Mouse (Mus musculus) lung, embryonic 14.5 days (tissue): ENCODE results near the gene Maml3. TPM values are rescaled to one million over a fixed set of nuclear protein-coding genes. Genes with fewer than 3 reads are reported as not detected.

Source experiments
- ATAC-seq: fragments of 200-750 bp; cut with Nextera tagmentation; 2 replicates; pipeline ENCODE4 v1.8.0; 2017; ENCODE audit warnings: mild to moderate bottlenecking, moderate TSS enrichment, moderate library complexity; ENCODE audit not compliant: insufficient read depth
- DNase-seq: peaks from one replicate; pipeline ENCODE4 v3.0.0-alpha.2; 2015
- H3K27ac ChIP-seq: fragments of 300-500 bp; sonication (generic); 2 replicates; pipeline ENCODE4 v1.5.1; 2014; ENCODE audit warnings: low read depth, mild to moderate bottlenecking, moderate library complexity
- H3K27me3 ChIP-seq: fragments of 300-500 bp; sonication (generic); 2 replicates; pipeline ENCODE4 v1.6.1; 2014; ENCODE audit warnings: low read length, control low read depth; ENCODE audit not compliant: insufficient read depth
- H3K36me3 ChIP-seq: fragments of 300-500 bp; sonication (generic); 2 replicates; pipeline ENCODE4 v1.6.1; 2014; ENCODE audit warnings: control low read depth; ENCODE audit not compliant: insufficient read depth
- H3K4me1 ChIP-seq: fragments of 300-500 bp; sonication (generic); 2 replicates; pipeline ENCODE4 v1.6.1; 2014; ENCODE audit warnings: antibody characterized with exemption, control low read depth; ENCODE audit not compliant: insufficient read depth
- H3K4me2 ChIP-seq: fragments of 300-500 bp; sonication (generic); 2 replicates; pipeline ENCODE4 v1.6.1; 2014; ENCODE audit warnings: mild to moderate bottlenecking
- H3K4me3 ChIP-seq: fragments of 300-500 bp; sonication (generic); 2 replicates; pipeline ENCODE4 v1.5.1; 2014; ENCODE audit warnings: low read depth, low read length
- H3K9ac ChIP-seq: fragments of 300-500 bp; sonication (generic); 2 replicates; pipeline ENCODE4 v1.6.1; 2014
- H3K9me3 ChIP-seq: fragments of 300-500 bp; sonication (generic); 2 replicates; pipeline ENCODE4 v1.6.1; 2016; ENCODE audit warnings: low read depth, low read length, control low read depth
- CTCF ChIP-seq: IDR thresholded peaks from 2 replicates; pipeline ENCODE4 v1.5.1; 2016; ENCODE audit warnings: antibody characterized with exemption, low read depth
- WGBS: fragments of 180-500 bp; shearing (Covaris S2); extraction: QIAGEN DNeasy Blood & Tissue Kit; methylation state at CpG from one replicate; pipeline ENCODE4 v1.1.7; 2014; 5-methylcytosine and 5-hydroxymethylcytosine counted together
- polyA plus RNA-seq: library from polyadenylated mRNA; unstranded; fragments of >200 nt; fragmentation: Nextera tagmentation; extraction: Ambion mirVana; gene quantifications from 2 replicates; pipeline ENCODE4 v1.2.1, GENCODE M21; 2014

The Maml3 gene
- polyA plus RNA-seq, 1 experiment from 2014 or later = 9.1 TPM

- Histone ChIP-seq H3K9ac (no peak overlapping the region), H3K27ac (peak overlapping the region; percentile 48), H3K4me3 (no peak overlapping the region), H3K36me3 (no peaks in the 10 kb centered on the region), H3K27me3 (no peaks in the 10 kb centered on the region), H3K4me1 (peaks cover 15% of the 10 kb centered on the region), H3K9me3 (no peaks in the 10 kb centered on the region), H3K4me2 (no peak overlapping the region)
- ATAC-seq = peak; percentile 52; the same call in 1 of the 2 replicates
- peak; percentile 79 for DNase-seq
- no peak for TF ChIP-seq CTCF
- WGBS = 51% methylated on average over 3 of the region's 3 CpGs
Observed at GRCm38 (mm10) chr3:51719373-51719772, 385.5 kb downstream of the Maml3 start.

- no peak for TF ChIP-seq CTCF
- no peak for DNase-seq
- no peaks in the 10 kb centered on the region for H3K9me3 ChIP-seq
- H3K4me3 ChIP-seq = no peak overlapping the region
- H3K27me3 ChIP-seq = no peaks in the 10 kb centered on the region
- H3K36me3 ChIP-seq = no peaks in the 10 kb centered on the region
- peaks cover 23% of the 10 kb centered on the region for H3K4me1 ChIP-seq
- no peak overlapping the region for H3K9ac ChIP-seq
- H3K27ac ChIP-seq = no peak overlapping the region
- 61% methylated on average over 4 of the region's 4 CpGs for WGBS
- no peak overlapping the region for H3K4me2 ChIP-seq
- no peak for ATAC-seq
Observed at GRCm38 (mm10) chr3:51717909-51718308, 387.0 kb downstream of the Maml3 start.

- TF ChIP-seq CTCF = no peak
- no peaks in the 10 kb centered on the region for H3K9me3 ChIP-seq
- ATAC-seq = no peak
- H3K4me1 ChIP-seq = peaks cover 26% of the 10 kb centered on the region
- no peak overlapping the region for H3K4me2 ChIP-seq
- no peaks in the 10 kb centered on the region for H3K36me3 ChIP-seq
- H3K9ac ChIP-seq = no peak overlapping the region
- WGBS = 48% methylated on average over 3 of the region's 3 CpGs
- no peak overlapping the region for H3K27ac ChIP-seq
- DNase-seq = no peak
- H3K4me3 ChIP-seq = no peak overlapping the region
- no peaks in the 10 kb centered on the region for H3K27me3 ChIP-seq
Observed at GRCm38 (mm10) chr3:51717455-51717854, 387.4 kb downstream of the Maml3 start.

GRCm38 (mm10) chr3:51714469-51714868 lies 390.4 kb downstream of the Maml3 start:
- no peak overlapping the region for H3K4me2 ChIP-seq
- H3K27me3 ChIP-seq = no peaks in the 10 kb centered on the region
- no peak for ATAC-seq
- DNase-seq = no peak
- WGBS = 79% methylated on average over 5 of the region's 5 CpGs
- peaks cover 32% of the 10 kb centered on the region for H3K4me1 ChIP-seq
- no peak overlapping the region for H3K27ac ChIP-seq
- no peaks in the 10 kb centered on the region for H3K36me3 ChIP-seq
- no peaks in the 10 kb centered on the region for H3K9me3 ChIP-seq
- no peak for TF ChIP-seq CTCF
- no peak overlapping the region for H3K4me3 ChIP-seq
- H3K9ac ChIP-seq = no peak overlapping the region

GRCm38 (mm10) chr3:51713233-51713632 lies 391.6 kb downstream of the Maml3 start:
- H3K9ac ChIP-seq = no peak overlapping the region
- no peaks in the 10 kb centered on the region for H3K9me3 ChIP-seq
- H3K27ac ChIP-seq = peak overlapping the region; percentile 80
- H3K4me2 ChIP-seq = peak overlapping the region; percentile 11
- DNase-seq (peak; percentile 76), ATAC-seq (no peak)
- H3K4me1 ChIP-seq = peaks cover 38% of the 10 kb centered on the region
- no peaks in the 10 kb centered on the region for H3K36me3 ChIP-seq
- no peaks in the 10 kb centered on the region for H3K27me3 ChIP-seq
- H3K4me3 ChIP-seq = no peak overlapping the region
- WGBS = 10% methylated on average over 8 of the region's 8 CpGs
- TF ChIP-seq CTCF = no peak

GRCm38 (mm10) chr3:51712382-51712781 lies 392.5 kb downstream of the Maml3 start:
- no peaks in the 10 kb centered on the region for H3K36me3 ChIP-seq
- H3K4me1 ChIP-seq = peaks cover 37% of the 10 kb centered on the region
- 0 out of 2 replicates have a peak overlapping the region, but pooled peaks have one; percentile 20 for H3K4me2 ChIP-seq
- peak overlapping the region; percentile 80 for H3K27ac ChIP-seq
- H3K4me3 ChIP-seq = no peak overlapping the region
- no peak overlapping the region for H3K9ac ChIP-seq
- no peaks in the 10 kb centered on the region for H3K9me3 ChIP-seq
- TF ChIP-seq CTCF = no peak
- ATAC-seq = no peak
- DNase-seq = peak; percentile 62
- no peaks in the 10 kb centered on the region for H3K27me3 ChIP-seq
- WGBS = 17% methylated on average over 3 of the region's 3 CpGs

- Histone ChIP-seq H3K9me3 (peaks cover 3% of the 10 kb centered on the region; the same call in 1 of the 2 replicates), H3K27me3 (no peaks in the 10 kb centered on the region), H3K9ac (no peak overlapping the region), H3K4me1 (peaks cover 36% of the 10 kb centered on the region), H3K27ac (peak overlapping the region; percentile 89), H3K4me2 (peak overlapping the region; percentile 58), H3K36me3 (no peaks in the 10 kb centered on the region), H3K4me3 (peak overlapping the region; percentile 9; the same call in 1 of the 2 replicates)
- WGBS = 26% methylated on average over 21 of the region's 21 CpGs
- no peak for TF ChIP-seq CTCF
- peak; percentile 96 for ATAC-seq
- DNase-seq = peak; percentile 99
Observed at GRCm38 (mm10) chr3:51708746-51709411, 396.0 kb downstream of the Maml3 start.
